In the genomic region with DNA sequence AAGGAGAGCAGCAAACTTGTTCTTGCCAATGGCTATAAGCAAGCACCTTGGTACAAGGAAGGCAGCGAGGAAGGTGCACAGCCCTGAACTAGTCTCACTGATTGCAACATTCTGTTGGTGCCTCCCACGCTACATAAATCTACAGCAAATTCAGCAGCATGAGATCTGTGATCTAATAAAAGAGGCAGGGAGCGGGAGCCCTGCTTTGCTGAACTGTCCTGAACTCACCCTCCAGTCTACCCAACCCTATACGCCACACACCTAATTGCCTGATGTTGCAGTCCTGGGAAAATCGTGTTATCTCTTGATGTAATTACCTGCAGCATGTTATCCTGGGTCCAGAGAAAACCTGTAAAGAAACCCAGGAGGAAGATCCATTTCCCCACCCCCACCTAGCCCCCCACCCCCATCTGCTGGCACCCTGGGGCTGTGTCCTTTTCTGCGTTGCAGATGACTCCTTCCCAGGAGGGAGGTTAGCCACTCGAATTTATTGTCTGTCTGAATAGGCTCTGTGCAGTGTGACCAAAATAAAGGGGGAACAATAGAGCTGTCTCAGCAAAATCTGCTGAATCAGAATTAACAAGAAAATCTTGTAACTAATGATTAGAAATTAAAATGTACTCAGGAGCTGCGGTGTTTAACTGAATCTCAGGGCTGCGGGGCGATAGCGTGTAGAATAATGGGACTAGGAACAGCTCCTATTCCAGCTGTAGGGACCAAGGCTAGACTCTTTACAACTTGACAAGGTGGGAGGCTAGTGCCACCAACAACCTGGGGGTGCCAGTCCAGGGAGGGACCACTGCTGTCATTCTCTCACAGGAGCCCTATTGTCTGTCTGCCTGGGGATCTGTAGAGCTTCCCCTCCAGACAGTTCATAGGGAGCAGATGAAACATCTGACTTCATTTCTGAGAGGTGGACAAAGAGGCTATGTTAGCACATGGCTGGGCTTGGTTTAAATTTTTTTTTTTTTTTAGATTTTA, we compare ENCODE assay signal across 13 mouse cellular contexts.
DNase-seq lines count a peak whose midpoint lies in the region; ATAC-seq and TF ChIP-seq lines count a peak whose summit lies in the region.
"Had no signal": no experiment of that assay in that cellular context is flagged by ENCODE, and none has a peak within 500 bp of the region (broad histone marks: within the 10 kb centered on the region; RNA-seq: fewer than 3 reads in every experiment).

No protein-coding gene starts in this region.

- peak; percentile 88 for ATAC-seq in hindbrain, embryonic 11.5 days (ENCODE audit: low FRiP score)
- ATAC-seq in midbrain, embryonic 15.5 days (replicated peaks): peak; percentile 78
- no peak for ATAC-seq in intestine, postnatal 0 days

- H3K9me3 ChIP-seq in CH12.LX (replicated peaks; ENCODE audit: low read length): no peaks in the 10 kb centered on the region
- no peaks in the 10 kb centered on the region for H3K9me3 ChIP-seq in hindbrain, embryonic 11.5 days (ENCODE audit: control insufficient read depth, low read length)
- no peaks in the 10 kb centered on the region for H3K9me3 ChIP-seq in midbrain, embryonic 15.5 days
- H3K9me3 ChIP-seq in intestine, postnatal 0 days (ENCODE audit: control insufficient read depth): no peaks in the 10 kb centered on the region
- H3K9me3 ChIP-seq: limb, embryonic 10.5 days had no signal

- no peak overlapping the region for H3K4me3 ChIP-seq in CH12.LX (replicated peaks in 1 of 3; ENCODE audit: low read depth in 2 of 3, low read length in 2 of 3, poor library complexity in 1 of 3)
- H3K4me3 ChIP-seq in hindbrain, embryonic 11.5 days (ENCODE audit: low read depth, low read length): no peak overlapping the region
- H3K4me3 ChIP-seq in midbrain, embryonic 15.5 days: no peak overlapping the region
- H3K4me3 ChIP-seq in intestine, postnatal 0 days (ENCODE audit: low read depth, low read length): no peak overlapping the region
- H3K4me3 ChIP-seq: limb, embryonic 10.5 days had no signal

- 39% methylated on average over 11 of the region's 11 CpGs for WGBS in hindbrain, embryonic 11.5 days
- WGBS in midbrain, embryonic 15.5 days: 23% methylated on average over 11 of the region's 11 CpGs
- WGBS in intestine, postnatal 0 days: 62% methylated on average over 11 of the region's 11 CpGs

- DNase-seq in adrenal gland, adult 2 months: peak; percentile 3
- DNase-seq in adrenal gland, adult 8-10 months: no peak
- no peak for DNase-seq in CH12.LX (ENCODE audit: extremely low read depth)
- DNase-seq in hindbrain, embryonic 11.5 days (ENCODE audit: low spot score): peak; percentile 31
- DNase-seq in gastrocnemius, postnatal 10 days: no peak
- no peak for DNase-seq in right cerebral cortex, postnatal 14 days
- DNase-seq: cerebellum, postnatal 10 days; kidney, adult 8-10 months; lung, adult 18-20 months had no signal

- H3K36me3 ChIP-seq in CH12.LX (replicated peaks in 1 of 2; ENCODE audit: control insufficient read depth in 1 of 2, insufficient read depth in 1 of 2, low read length in 1 of 2): no peaks in the 10 kb centered on the region
- H3K36me3 ChIP-seq in hindbrain, embryonic 11.5 days (ENCODE audit: control insufficient read depth, insufficient read depth, low read length): no peaks in the 10 kb centered on the region
- no peaks in the 10 kb centered on the region for H3K36me3 ChIP-seq in midbrain, embryonic 15.5 days (replicated peaks)
- no peaks in the 10 kb centered on the region for H3K36me3 ChIP-seq in intestine, postnatal 0 days (ENCODE audit: control insufficient read depth, insufficient read depth)
- H3K36me3 ChIP-seq: limb, embryonic 10.5 days had no signal

- TF ChIP-seq CTCF in CH12.LX (conservative IDR thresholded peaks at IDR 0.05 in 1 of 2, IDR thresholded peaks at IDR 0.05 in 1 of 2; ENCODE audit: low read depth in 2 of 2, low read length in 2 of 2): no peak
- no peak for TF ChIP-seq CTCF in intestine, postnatal 0 days (IDR thresholded peaks at IDR 0.05; ENCODE audit: low read depth)

- no peak for TF ChIP-seq POLR2A in CH12.LX (IDR thresholded peaks at IDR 0.05; ENCODE audit: low read depth, low read length)

- no peak for TF ChIP-seq RAD21 in CH12.LX (IDR thresholded peaks at IDR 0.05; ENCODE audit: low read depth, low read length)

- dilution Hi-C loops in CH12.LX (cut with MboI; ENCODE audit: extremely low pct_ligation_motif_present, extremely low pct_unique_long_range_greater_than_20kb, low sequenced_read_pairs): no loop called here

- H3K27ac ChIP-seq in CH12.LX (ENCODE audit: insufficient read depth, low read depth): no peak overlapping the region
- peak overlapping the region; percentile 67; the same call in 1 of the 2 replicates for H3K27ac ChIP-seq in hindbrain, embryonic 11.5 days (ENCODE audit: low read depth, low read length)
- peak overlapping the region; percentile 45 for H3K27ac ChIP-seq in midbrain, embryonic 15.5 days
- no peak overlapping the region for H3K27ac ChIP-seq in intestine, postnatal 0 days (ENCODE audit: low read depth, low read length)
- H3K27ac ChIP-seq: limb, embryonic 10.5 days; stomach, postnatal 0 days had no signal

- in situ Hi-C loops in CH12.LX (cut with MboI; ENCODE audit: low pct_ligation_motif_present, low pct_unique_long_range_greater_than_20kb, low sequenced_read_pairs): no loop called here

- H3K4me2 ChIP-seq in CH12.LX (ENCODE audit: insufficient read depth, low read depth, poor library complexity, severe bottlenecking): no peak overlapping the region
- H3K4me2 ChIP-seq in hindbrain, embryonic 11.5 days (replicated peaks; ENCODE audit: low read depth, low read length): no peak overlapping the region
- H3K4me2 ChIP-seq in midbrain, embryonic 15.5 days: no peak overlapping the region
- H3K4me2 ChIP-seq in intestine, postnatal 0 days (replicated peaks; ENCODE audit: low read depth): no peak overlapping the region

- no peak for TF ChIP-seq EP300 in CH12.LX (IDR thresholded peaks at IDR 0.05; ENCODE audit: low read length)

- no peak overlapping the region for H3K9ac ChIP-seq in CH12.LX (ENCODE audit: insufficient read depth, low read depth)
- no peak overlapping the region for H3K9ac ChIP-seq in hindbrain, embryonic 11.5 days (ENCODE audit: low read depth, low read length)
- H3K9ac ChIP-seq in midbrain, embryonic 15.5 days: no peak overlapping the region
- no peak overlapping the region for H3K9ac ChIP-seq in intestine, postnatal 0 days (ENCODE audit: low read depth, low read length)

- H3K4me1 ChIP-seq in CH12.LX (ENCODE audit: control insufficient read depth in 1 of 2, insufficient read depth in 2 of 2): no peaks in the 10 kb centered on the region
- no peaks in the 10 kb centered on the region; the same call in 1 of the 2 replicates for H3K4me1 ChIP-seq in hindbrain, embryonic 11.5 days (replicated peaks; ENCODE audit: control insufficient read depth, insufficient read depth, low read length)
- H3K4me1 ChIP-seq in midbrain, embryonic 15.5 days: peaks cover 11% of the 10 kb centered on the region
- H3K4me1 ChIP-seq in intestine, postnatal 0 days (replicated peaks; ENCODE audit: control insufficient read depth, insufficient read depth, low read length): no peaks in the 10 kb centered on the region
- H3K4me1 ChIP-seq: limb, embryonic 10.5 days had no signal

- H3K79me2 ChIP-seq in CH12.LX (replicated peaks; ENCODE audit: control insufficient read depth, extremely low read depth, insufficient read depth, poor library complexity, severe bottlenecking): no peaks in the 10 kb centered on the region

- no peaks in the 10 kb centered on the region for H3K27me3 ChIP-seq in CH12.LX (replicated peaks)
- H3K27me3 ChIP-seq in hindbrain, embryonic 11.5 days (ENCODE audit: control insufficient read depth, insufficient read depth, low read length): no peaks in the 10 kb centered on the region
- H3K27me3 ChIP-seq in midbrain, embryonic 15.5 days (replicated peaks): no peaks in the 10 kb centered on the region
- no peaks in the 10 kb centered on the region for H3K27me3 ChIP-seq in intestine, postnatal 0 days (replicated peaks; ENCODE audit: control insufficient read depth, insufficient read depth, low read length)

TF ChIP-seq in CH12.LX, 34 proteins besides CTCF, POLR2A, EP300 and RAD21:
- TF ChIP-seq TCF12 (IDR thresholded peaks at IDR 0.05; ENCODE audit: low read depth, low read length) (no peak), MAFK (IDR thresholded peaks at IDR 0.05; ENCODE audit: insufficient replicate concordance, low read length) (0 out of 2 replicates have a peak, but pooled peaks have one; percentile 14)

Comparison
In these comparisons a context has a peak if more than half of its experiments do, and no peak if none do; other contexts are left out.
1. DNase-seq: peak in adrenal gland, adult 2 months (single experiment) and hindbrain, embryonic 11.5 days (single experiment); none in adrenal gland, adult 8-10 months (single experiment), CH12.LX (single experiment), gastrocnemius, postnatal 10 days (single experiment) and right cerebral cortex, postnatal 14 days (single experiment).
2. H3K27ac ChIP-seq: peak in hindbrain, embryonic 11.5 days (single experiment) and midbrain, embryonic 15.5 days (single experiment); none in CH12.LX (single experiment) and intestine, postnatal 0 days (single experiment).